Mouse (Mus musculus) spleen, postnatal 14 days (tissue): ENCODE results near the gene Aoc1.

Source experiments
- DNase-seq, 2 experiments: peaks; one replicate each; pipeline ENCODE4 v3.0.0; 2021 to 2022; ENCODE audit warnings: low spot score in 2 of 2

The Aoc1 gene

GRCm38 (mm10) chr6:48872596-48872995, at the start of gene Aoc1:
Gene Aoc1 (plus strand): TSS chr6:48872896.
- no peak for DNase-seq

- no peak for DNase-seq
Observed at GRCm38 (mm10) chr6:48825016-48825415, 47.7 kb upstream of the Aoc1 start.

- no peak for DNase-seq
Observed at GRCm38 (mm10) chr6:48828976-48829375, 43.7 kb upstream of the Aoc1 start.

GRCm38 (mm10) chr6:48829651-48830050, 43.0 kb upstream of the Aoc1 start:
- no peak for DNase-seq

- DNase-seq: no peak
Observed at GRCm38 (mm10) chr6:48830241-48830640, 42.5 kb upstream of the Aoc1 start.

- DNase-seq: no peak
Observed at GRCm38 (mm10) chr6:48831141-48831540, 41.6 kb upstream of the Aoc1 start.

GRCm38 (mm10) chr6:48832426-48832825, 40.3 kb upstream of the Aoc1 start:
- DNase-seq: no peak

- DNase-seq: no peak
Observed at GRCm38 (mm10) chr6:48833515-48833914, 39.2 kb upstream of the Aoc1 start.

- no peak for DNase-seq
Observed at GRCm38 (mm10) chr6:48835241-48835640, 37.5 kb upstream of the Aoc1 start.

- DNase-seq: no peak
Observed at GRCm38 (mm10) chr6:48836146-48836545, 36.5 kb upstream of the Aoc1 start.

- no peak for DNase-seq
Observed at GRCm38 (mm10) chr6:48837516-48837915, 35.2 kb upstream of the Aoc1 start.

- no peak for DNase-seq
Observed at GRCm38 (mm10) chr6:48838321-48839080, 34.2 kb upstream of the Aoc1 start.

GRCm38 (mm10) chr6:48840371-48840969, 32.2 kb upstream of the Aoc1 start, which contains the start of gene Tmem176a:
Gene Tmem176a (plus strand): TSS chr6:48840919.
- no peak for DNase-seq

- DNase-seq: peak in 1 of 2 experiments; percentile 46
Observed at GRCm38 (mm10) chr6:48840973-48841625, 31.6 kb upstream of the Aoc1 start, which contains the start of gene Tmem176b. Gene Tmem176b (minus strand): TSS chr6:48841496.

- peak in 1 of 2 experiments; percentile 26 for DNase-seq
Observed at GRCm38 (mm10) chr6:48842111-48842842, 30.4 kb upstream of the Aoc1 start.

GRCm38 (mm10) chr6:48845086-48845485, 27.6 kb upstream of the Aoc1 start:
- no peak for DNase-seq

- no peak for DNase-seq
Observed at GRCm38 (mm10) chr6:48851820-48852491, 20.7 kb upstream of the Aoc1 start.

GRCm38 (mm10) chr6:48854155-48854554, 18.5 kb upstream of the Aoc1 start:
- no peak for DNase-seq

- no peak for DNase-seq
Observed at GRCm38 (mm10) chr6:48857613-48858302, 14.9 kb upstream of the Aoc1 start.

GRCm38 (mm10) chr6:48860130-48860815, 12.4 kb upstream of the Aoc1 start:
- peak in 1 of 2 experiments; percentile 43 for DNase-seq
